Mouse (Mus musculus) brain, embryonic 14.5 days (tissue): ENCODE measurements around the gene Poldip3.

Experiments used
- CTCF ChIP-seq: fragments of 200-500 bp; IDR thresholded peaks from 2 replicates; pipeline ENCODE4 v1.5.1; 2012; ENCODE audit warnings: inconsistent platforms, mild to moderate bottlenecking, moderate library complexity, borderline replicate concordance; ENCODE audit not compliant: insufficient read depth, insufficient read length; ENCODE audit errors: extremely low read depth
- POLR2A ChIP-seq: fragments of 200-500 bp; IDR thresholded peaks from 2 replicates; pipeline ENCODE4 v1.6.1; 2012; ENCODE audit warnings: mild to moderate bottlenecking, inconsistent platforms, borderline replicate concordance; ENCODE audit not compliant: poor library complexity, insufficient read depth, insufficient read length, severe bottlenecking; ENCODE audit errors: extremely low read depth

DNA sequence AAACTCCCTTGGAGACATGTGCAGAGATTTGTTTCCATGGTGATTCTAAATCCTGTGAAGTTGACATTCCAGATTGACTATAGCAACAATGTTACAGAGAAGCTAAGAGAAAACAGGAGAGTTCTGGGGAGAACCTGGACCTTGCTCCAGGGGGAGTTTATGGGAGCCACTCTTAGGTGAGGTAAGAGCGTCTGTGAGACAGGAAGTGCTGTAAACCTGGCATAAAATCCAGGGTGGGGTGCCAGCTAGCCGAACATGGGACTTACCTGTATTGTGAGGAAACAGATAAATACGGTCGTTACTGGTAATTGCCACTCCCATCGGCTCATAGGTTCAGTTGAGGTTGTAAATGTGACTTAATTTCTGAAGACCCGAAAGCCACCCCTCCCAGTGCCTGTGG, 42.8 kb downstream of the Poldip3 start:
- no peak for TF ChIP-seq CTCF
- no peak for TF ChIP-seq POLR2A
